Comparison of ENCODE assay signal across 18 mouse cellular contexts in genomic region chr17:82827170-82827569, GRCm38 (mm10).
DNase-seq lines count a peak whose midpoint lies in the region; ATAC-seq and TF ChIP-seq lines count a peak whose summit lies in the region.
"Had no signal": no experiment of that assay in that cellular context is flagged by ENCODE, and none has a peak within 500 bp of the region (broad histone marks: within the 10 kb centered on the region; RNA-seq: fewer than 3 reads in every experiment).

No protein-coding gene starts in this region.

- in situ Hi-C loops in ES-E14 (cut with MboI; ENCODE audit: low sequenced_read_pairs in 2 of 2, unreplicated experiment in 2 of 2) = no loop called here

- H3K9ac ChIP-seq in kidney, postnatal 0 days (ENCODE audit: low read depth, low read length) = no peak overlapping the region
- no peak overlapping the region for H3K9ac ChIP-seq in kidney, embryonic 14.5 days (ENCODE audit: low read depth, low read length)
- no peak overlapping the region for H3K9ac ChIP-seq in ES-E14 (ENCODE audit: insufficient read depth, low read depth, low read length, poor library complexity, severe bottlenecking)
- H3K9ac ChIP-seq: embryonic facial prominence, embryonic 13.5 days; hindbrain, embryonic 12.5 days; liver, embryonic 12.5 days; midbrain, embryonic 13.5 days had no signal

- H3K27ac ChIP-seq in kidney, postnatal 0 days = no peak overlapping the region
- no peak overlapping the region for H3K27ac ChIP-seq in kidney, embryonic 14.5 days (ENCODE audit: low read depth, low read length)
- H3K27ac ChIP-seq in ES-E14 (ENCODE audit: insufficient read depth, low read depth, low read length, poor library complexity, severe bottlenecking) = no peak overlapping the region
- H3K27ac ChIP-seq in left cerebral cortex, adult 2 months = no peak overlapping the region
- H3K27ac ChIP-seq: embryonic facial prominence, embryonic 13.5 days; hindbrain, embryonic 12.5 days; liver, embryonic 12.5 days; midbrain, embryonic 13.5 days had no signal

- H3K36me3 ChIP-seq in kidney, postnatal 0 days (ENCODE audit: insufficient read depth, low read length) = no peaks in the 10 kb centered on the region
- H3K36me3 ChIP-seq in kidney, embryonic 14.5 days (ENCODE audit: control insufficient read depth, insufficient read depth, low read length) = no peaks in the 10 kb centered on the region
- no peaks in the 10 kb centered on the region for H3K36me3 ChIP-seq in ES-E14 (ENCODE audit: control insufficient read depth, insufficient read depth, low read length, poor library complexity, severe bottlenecking)
- H3K36me3 ChIP-seq: embryonic facial prominence, embryonic 13.5 days; hindbrain, embryonic 12.5 days; liver, embryonic 12.5 days; midbrain, embryonic 13.5 days had no signal

- no peaks in the 10 kb centered on the region for H3K9me3 ChIP-seq in kidney, postnatal 0 days (replicated peaks; ENCODE audit: low read length)
- H3K9me3 ChIP-seq in kidney, embryonic 14.5 days (ENCODE audit: control insufficient read depth, low read length) = no peaks in the 10 kb centered on the region; the same call in 1 of the 2 replicates
- no peaks in the 10 kb centered on the region for H3K9me3 ChIP-seq in ES-E14 (ENCODE audit: control insufficient read depth, insufficient read depth, low read depth, low read length)
- H3K9me3 ChIP-seq: embryonic facial prominence, embryonic 13.5 days; hindbrain, embryonic 12.5 days; midbrain, embryonic 13.5 days had no signal

- no peak overlapping the region for H3K4me3 ChIP-seq in kidney, postnatal 0 days (replicated peaks; ENCODE audit: low read depth, low read length)
- H3K4me3 ChIP-seq in kidney, embryonic 14.5 days (ENCODE audit: low read length) = no peak overlapping the region
- H3K4me3 ChIP-seq in ES-E14 (ENCODE audit: insufficient read depth in 1 of 2, low read depth in 1 of 2, low read length in 2 of 2, poor library complexity in 1 of 2, severe bottlenecking in 1 of 2) = no peak overlapping the region
- no peak overlapping the region for H3K4me3 ChIP-seq in left cerebral cortex, adult 2 months
- H3K4me3 ChIP-seq: embryonic facial prominence, embryonic 13.5 days; hindbrain, embryonic 12.5 days; liver, embryonic 12.5 days; midbrain, embryonic 13.5 days had no signal

- no peaks in the 10 kb centered on the region for H3K27me3 ChIP-seq in kidney, postnatal 0 days (ENCODE audit: insufficient read depth, low read length)
- no peaks in the 10 kb centered on the region for H3K27me3 ChIP-seq in kidney, embryonic 14.5 days (ENCODE audit: control insufficient read depth, insufficient read depth, low read length)
- H3K27me3 ChIP-seq: embryonic facial prominence, embryonic 13.5 days; hindbrain, embryonic 12.5 days; liver, embryonic 12.5 days; midbrain, embryonic 13.5 days had no signal

- peak; percentile 27 for TF ChIP-seq CTCF in kidney, postnatal 0 days (IDR thresholded peaks at IDR 0.05; ENCODE audit: low read depth)
- no peak; the same call in 1 of the 2 replicates for TF ChIP-seq CTCF in left cerebral cortex, adult 2 months (IDR thresholded peaks at IDR 0.05)

- H3K4me2 ChIP-seq in kidney, postnatal 0 days (ENCODE audit: low read length) = no peak overlapping the region
- H3K4me2 ChIP-seq in kidney, embryonic 14.5 days (replicated peaks; ENCODE audit: low read depth, low read length) = no peak overlapping the region
- H3K4me2 ChIP-seq: embryonic facial prominence, embryonic 13.5 days; hindbrain, embryonic 12.5 days; liver, embryonic 12.5 days; midbrain, embryonic 13.5 days had no signal

- intact Hi-C loops in left cerebral cortex, adult 2 months (cut with DNase I) = no loop called here

- H3K4me1 ChIP-seq in kidney, postnatal 0 days (replicated peaks; ENCODE audit: insufficient read depth, low read length) = no peaks in the 10 kb centered on the region
- no peaks in the 10 kb centered on the region for H3K4me1 ChIP-seq in kidney, embryonic 14.5 days (ENCODE audit: control insufficient read depth, insufficient read depth, low read length)
- H3K4me1 ChIP-seq in ES-E14 (ENCODE audit: control insufficient read depth in 2 of 2, insufficient read depth in 2 of 2, low read length in 2 of 2, poor library complexity in 1 of 2) = no peaks in the 10 kb centered on the region
- H3K4me1 ChIP-seq: embryonic facial prominence, embryonic 13.5 days; hindbrain, embryonic 12.5 days; liver, embryonic 12.5 days; midbrain, embryonic 13.5 days had no signal

- DNase-seq in adrenal gland, adult 2 months = peak; percentile 4
- no peak for DNase-seq in adrenal gland, postnatal 4 days (ENCODE audit: low spot score in 2 of 2)
- DNase-seq in kidney, postnatal 0 days (ENCODE audit: low spot score) = no peak
- DNase-seq in ES-E14 (ENCODE audit: low read depth, low spot score) = peak; percentile 8
- DNase-seq in kidney, postnatal 36 days = peak; percentile 1 to 48
- DNase-seq in embryo, embryonic 10 days (ENCODE audit: low spot score) = no peak
- no peak for DNase-seq in left cerebral cortex, adult 2 months (ENCODE audit: extremely low spot score in 1 of 2, low spot score in 2 of 2)
- DNase-seq: B cell, adult 2 months; cerebellum, adult 9-10 months; gastrocnemius, postnatal 10 days; right cerebral cortex, postnatal 25 days; thymus, postnatal 25 days had no signal

- no peak for ATAC-seq in kidney, postnatal 0 days (replicated peaks; ENCODE audit: low FRiP score, low read depth)
- ATAC-seq in kidney, embryonic 14.5 days (ENCODE audit: low FRiP score, low TSS enrichment) = no peak
- ATAC-seq: inflammation-experienced regulatory T-cells, adult 6 months; liver, embryonic 12.5 days; midbrain, embryonic 13.5 days had no signal

TF ChIP-seq in ES-E14, 5 proteins besides CTCF, POLR2A, EP300 and RAD21:
- TF ChIP-seq MAFK (IDR thresholded peaks at IDR 0.05; ENCODE audit: insufficient read depth, low read depth, low read length) = no peak
- no peak for TF ChIP-seq CHD2 (IDR thresholded peaks at IDR 0.05; ENCODE audit: low read depth, low read length)

Comparison
In these comparisons a context has a peak if more than half of its experiments do, and no peak if none do; other contexts are left out.
1. DNase-seq: peak in adrenal gland, adult 2 months (single experiment), ES-E14 (single experiment) and kidney, postnatal 36 days (2 of 2); none in adrenal gland, postnatal 4 days (0 of 2), kidney, postnatal 0 days (single experiment), embryo, embryonic 10 days (single experiment) and left cerebral cortex, adult 2 months (0 of 2).